Mouse (Mus musculus) adrenal gland, adult 18-20 months (tissue): ENCODE measurements around the gene Eps8l2. TPM values are rescaled to one million over a fixed set of nuclear protein-coding genes. Genes with fewer than 3 reads are reported as not detected.

Source experiments
- DNase-seq, 2 experiments: peaks; one replicate each; pipeline ENCODE4 v3.0.0; 2021 to 2022; ENCODE audit warnings: low spot score in 2 of 2
- total RNA-seq, 2 experiments: library from RNA; stranded (reverse); gene quantifications; 1 replicate in 1 of 2; 2 replicates in 1 of 2; pipeline ENCODE4 v1.2.3; 2021

Eps8l2 gene
- total RNA-seq, 2 experiments from 2014 or later: 1.9 to 2.7 TPM

DNA sequence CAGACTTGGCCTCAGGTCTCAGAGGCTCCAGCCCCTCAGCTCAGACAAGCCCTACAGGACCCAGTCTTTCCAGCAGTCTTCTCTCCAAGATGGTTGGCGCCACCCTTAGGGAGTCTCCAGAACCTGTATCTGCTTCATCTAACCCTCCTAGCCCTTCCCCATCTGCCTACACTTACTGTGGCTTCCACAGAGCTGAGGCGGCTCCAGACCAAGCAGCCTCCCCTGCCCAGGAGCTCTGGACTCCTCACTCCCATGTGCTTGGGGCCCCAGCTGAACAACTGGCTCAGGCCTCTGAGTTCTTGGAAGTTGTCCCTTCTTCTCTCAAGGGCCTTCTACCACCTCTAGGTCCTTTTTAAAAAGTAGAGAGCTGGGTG is 25.1 kb downstream of the Eps8l2 start:
- DNase-seq: no peak

DNA sequence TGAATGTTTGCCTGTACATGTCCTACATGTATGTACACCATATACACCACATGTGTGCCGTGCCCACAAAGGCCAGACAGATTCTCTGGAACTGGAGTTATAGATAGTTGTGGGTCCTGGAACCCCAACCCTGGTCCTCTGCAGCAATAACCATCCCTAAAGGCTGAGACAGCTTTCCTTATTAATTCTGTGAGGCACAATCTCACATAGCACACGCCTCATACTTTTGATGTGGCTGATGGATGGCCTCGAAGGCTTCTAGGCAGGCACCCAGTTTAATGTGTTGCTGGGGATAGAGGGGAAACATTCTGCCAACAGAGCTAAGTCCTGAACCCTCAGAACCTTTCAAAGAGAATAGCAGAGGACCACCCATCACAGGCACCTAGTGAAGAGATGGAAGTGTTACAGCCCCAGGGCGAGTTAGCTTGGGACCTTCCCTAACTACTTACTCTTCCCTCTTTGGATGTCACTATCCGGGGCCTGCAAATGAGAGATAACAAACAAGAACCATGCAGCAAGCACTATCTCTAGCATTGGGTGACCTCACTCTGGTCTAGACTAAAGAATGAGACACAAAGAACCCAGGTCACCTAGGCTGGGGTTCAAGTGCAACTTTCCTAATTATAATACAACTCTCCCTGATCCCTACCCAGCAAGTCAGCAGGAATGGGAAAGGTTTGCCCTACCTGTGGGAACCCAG is 25.8 kb downstream of the Eps8l2 start:
- DNase-seq: no peak

GRCm38 (mm10) chr7:141365049-141365445 is 26.4 kb downstream of the Eps8l2 start:
- DNase-seq: no peak

DNA sequence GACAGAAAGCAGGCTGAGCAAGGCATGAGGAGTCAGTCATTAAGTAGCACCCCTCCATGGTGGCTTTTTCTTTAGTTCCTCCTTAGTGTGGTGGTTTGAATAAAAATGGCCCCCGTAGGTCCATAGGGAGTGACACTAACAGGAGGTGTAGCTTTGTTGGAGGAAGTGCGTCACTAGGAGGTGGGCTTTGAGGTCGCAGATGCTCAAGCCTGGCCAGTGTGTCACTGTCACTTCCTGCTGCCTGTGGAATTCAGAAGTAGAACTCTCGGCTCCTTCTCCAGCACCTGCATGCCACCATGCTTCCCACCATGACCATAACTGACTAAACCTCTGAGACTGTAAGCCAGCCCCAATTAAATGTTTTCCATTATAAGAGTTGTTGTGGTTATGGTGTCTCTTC is 28.7 kb downstream of the Eps8l2 start:
- no peak for DNase-seq

DNA sequence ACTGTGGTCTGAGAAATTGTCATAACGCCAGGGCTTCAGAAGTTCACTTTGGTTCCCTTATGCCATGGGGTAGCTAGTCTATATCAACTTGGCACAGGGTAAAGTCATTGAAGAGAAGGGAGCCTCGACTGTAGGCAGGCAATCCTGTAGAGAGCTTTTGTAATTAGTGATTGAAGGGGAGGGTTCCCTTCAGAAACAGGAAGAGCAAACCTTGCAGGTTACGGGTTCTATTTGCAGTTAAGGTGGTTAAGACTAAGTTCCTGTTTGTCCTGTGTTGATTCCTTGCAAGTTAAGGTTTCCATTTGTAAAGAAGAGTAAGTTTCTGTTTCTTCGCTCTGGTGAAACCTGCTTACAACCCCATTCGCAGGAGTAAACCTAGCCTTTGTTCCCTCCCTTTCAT is 31.2 kb downstream of the Eps8l2 start:
- no peak for DNase-seq

DNA sequence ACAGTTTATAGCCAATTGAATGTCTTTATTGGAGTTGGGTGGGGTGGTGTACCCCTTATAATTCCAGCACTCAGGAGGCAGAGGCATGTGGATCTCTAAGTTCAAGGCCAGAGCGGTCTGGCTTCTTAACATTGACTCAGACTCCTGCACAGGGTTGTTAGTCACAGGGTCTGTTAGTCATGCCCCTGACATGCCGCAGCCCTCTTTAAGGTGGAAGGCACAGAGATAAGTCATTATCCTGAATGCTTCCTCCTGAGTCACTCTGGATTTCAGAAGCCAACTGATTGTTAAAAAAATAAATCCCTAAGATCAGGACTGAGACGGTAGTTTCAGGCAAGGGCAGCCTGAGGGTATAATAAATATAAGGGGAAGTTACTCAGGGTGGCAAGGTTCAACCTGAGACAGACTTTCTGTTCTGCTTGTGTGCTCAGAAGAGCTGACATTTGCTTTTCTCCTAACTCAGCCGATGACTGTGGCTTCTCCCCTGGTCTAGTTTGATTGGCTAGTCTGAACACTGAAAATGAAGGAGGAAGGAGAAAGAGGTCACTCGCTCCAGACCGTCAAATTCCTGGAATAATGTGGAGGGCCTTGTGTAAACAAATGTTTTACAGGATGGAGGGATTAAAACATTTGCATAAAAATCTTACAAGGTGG is 33.4 kb downstream of the Eps8l2 start:
- no peak for DNase-seq

DNA sequence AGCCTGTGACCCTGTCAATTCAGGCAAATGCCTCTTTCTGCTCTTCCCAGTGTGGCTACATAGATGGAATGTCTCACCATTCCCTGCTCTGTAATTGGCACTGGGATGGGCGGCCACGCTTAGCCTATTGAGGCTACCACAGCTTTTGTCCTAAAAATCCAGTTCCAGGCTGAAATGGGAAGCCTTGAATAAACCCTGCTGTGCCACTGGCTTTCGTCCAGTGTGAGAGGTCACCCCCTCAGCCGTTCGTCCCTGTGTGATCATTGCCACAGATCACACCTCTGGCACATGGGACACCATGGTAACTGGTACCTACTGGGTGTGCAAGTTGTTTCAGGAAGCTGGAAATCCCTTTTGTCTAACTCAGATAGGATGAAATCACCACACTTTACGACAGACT is 34.9 kb downstream of the Eps8l2 start:
- no peak for DNase-seq

GRCm38 (mm10) chr7:141374399-141374798 is 35.7 kb downstream of the Eps8l2 start:
- DNase-seq: no peak

DNA sequence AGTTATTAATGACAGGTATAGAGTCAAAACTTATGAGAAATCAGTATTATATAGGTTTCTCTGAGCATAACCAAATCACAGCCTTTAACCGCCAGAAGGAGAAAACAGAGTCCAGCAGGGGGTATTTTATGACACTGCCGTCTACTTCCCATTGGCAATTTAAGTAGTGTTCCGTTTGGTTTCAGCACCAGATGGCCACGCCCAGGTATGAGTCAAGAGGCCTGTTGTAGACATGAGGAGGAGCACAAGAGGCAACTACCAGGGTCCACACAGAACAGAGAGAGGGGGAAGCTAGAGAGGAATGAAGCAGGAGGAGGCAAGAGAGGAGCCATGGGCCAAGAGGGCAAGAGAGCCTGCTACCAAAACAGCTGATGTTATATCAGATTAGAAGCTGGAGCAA is 40.9 kb downstream of the Eps8l2 start:
- DNase-seq: no peak

GRCm38 (mm10) chr7:141381068-141381835 is 42.6 kb downstream of the Eps8l2 start:
- no peak for DNase-seq

GRCm38 (mm10) chr7:141387807-141388486 is 49.3 kb downstream of the Eps8l2 start:
- no peak for DNase-seq

- no peak for DNase-seq
Measured at GRCm38 (mm10) chr7:141388487-141389109, 49.9 kb downstream of the Eps8l2 start.

GRCm38 (mm10) chr7:141390326-141391259 is 51.9 kb downstream of the Eps8l2 start:
- no peak for DNase-seq

DNA sequence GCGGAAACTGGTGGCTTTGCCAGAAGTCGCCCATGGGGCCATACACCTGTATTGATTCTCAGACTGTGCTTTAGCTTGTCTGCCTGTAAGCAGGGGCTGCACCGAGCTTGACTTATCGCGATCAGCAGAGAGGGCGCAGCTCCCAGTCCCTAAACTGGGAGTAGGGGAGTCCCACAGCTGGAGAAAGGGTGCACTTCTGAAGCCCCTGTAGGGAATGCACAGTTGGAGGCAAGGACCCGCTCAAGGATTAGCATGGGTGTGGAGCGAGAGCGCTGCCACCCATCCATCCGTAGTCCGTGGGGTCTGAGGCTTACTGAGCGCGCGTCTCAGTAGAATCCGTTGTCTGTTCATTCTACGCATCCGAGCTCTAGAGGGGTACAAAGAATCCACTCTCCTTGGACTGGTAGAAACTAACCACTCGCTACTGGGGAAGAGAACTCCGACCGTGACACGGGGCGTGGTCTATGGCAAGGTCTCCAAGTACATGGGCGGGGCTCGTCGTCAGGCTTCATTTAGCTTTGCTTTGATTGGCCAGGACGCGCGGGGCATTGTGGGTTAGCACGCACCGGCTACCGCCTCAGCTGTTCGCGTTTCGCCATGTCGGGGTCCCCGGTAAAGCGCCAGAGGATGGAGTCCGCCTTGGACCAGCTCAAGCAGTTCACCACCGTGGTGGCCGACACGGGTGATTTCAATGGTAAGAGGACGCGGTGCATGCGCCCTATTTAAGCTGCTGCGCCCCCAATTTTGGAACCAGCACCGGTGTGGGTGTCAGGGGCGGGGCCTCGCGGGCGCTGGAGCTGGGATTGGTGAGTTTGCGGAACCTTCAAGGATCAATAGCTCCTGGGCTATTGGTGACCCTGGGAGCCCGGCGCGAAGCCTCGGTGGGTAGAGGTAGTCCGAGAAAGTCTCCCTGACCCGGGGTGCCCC is 53.2 kb downstream of the Eps8l2 start, which contains the start of gene Taldo1:
TSS of gene Taldo1 (plus strand) at position 575 of the 927 bp plus-strand sequence.
- DNase-seq: peak; percentile 93 to 96

DNA sequence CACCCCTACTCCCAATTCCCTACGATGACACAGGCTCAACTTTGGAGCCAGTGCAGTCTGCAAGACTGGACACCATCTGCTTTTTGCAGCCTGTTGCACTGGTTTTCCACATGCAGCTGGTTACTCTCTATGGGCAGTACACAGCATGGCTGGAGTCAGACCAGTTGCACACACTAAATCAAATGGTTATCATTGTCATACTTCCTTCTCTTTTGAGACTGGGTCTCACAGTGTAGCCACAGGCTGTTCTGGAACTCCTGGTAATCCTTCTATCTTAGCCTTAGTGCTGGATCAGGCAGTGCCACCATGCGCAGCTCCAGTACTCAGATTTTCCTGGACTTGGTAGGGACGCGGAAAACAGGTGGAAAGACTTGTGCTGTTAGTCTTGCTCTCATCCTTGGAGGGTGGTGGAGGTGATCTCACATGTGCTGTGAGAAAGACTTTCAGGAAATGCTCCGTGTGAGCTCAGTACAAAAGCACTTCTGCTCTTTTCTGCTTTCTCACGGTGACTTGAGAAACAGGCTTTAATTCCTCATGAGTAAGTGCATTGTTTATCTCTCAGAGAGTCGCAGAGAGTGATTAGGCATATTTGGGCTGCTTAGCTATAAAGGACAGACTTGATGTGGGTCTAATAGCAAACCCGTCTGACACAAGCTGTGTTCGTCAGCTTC is 54.0 kb downstream of the Eps8l2 start:
- DNase-seq: peak in 1 of 2 experiments; percentile 29

- DNase-seq: peak in 1 of 2 experiments; percentile 44
Measured at GRCm38 (mm10) chr7:141394158-141394557, 55.5 kb downstream of the Eps8l2 start.

DNA sequence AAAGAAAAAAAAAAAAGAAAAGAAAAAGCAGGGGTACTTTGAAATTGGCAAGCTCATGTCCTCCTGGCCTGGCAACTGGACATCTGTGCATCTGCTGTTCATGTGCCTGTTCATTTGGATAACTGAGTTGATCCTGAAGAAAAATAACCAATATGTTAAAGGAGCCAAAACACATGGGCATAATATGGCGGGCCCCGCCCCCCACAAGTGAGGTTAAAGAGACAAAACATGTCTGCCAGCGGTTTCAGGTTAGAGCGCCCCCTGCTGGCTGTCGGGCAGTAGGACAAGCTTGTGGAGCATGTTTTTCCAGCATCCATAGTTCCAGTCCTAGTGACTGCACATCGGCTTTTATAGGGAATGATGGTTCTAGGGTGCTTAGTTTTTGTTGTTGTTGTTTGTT is 56.1 kb downstream of the Eps8l2 start:
- DNase-seq: peak; percentile 67 to 73

DNA sequence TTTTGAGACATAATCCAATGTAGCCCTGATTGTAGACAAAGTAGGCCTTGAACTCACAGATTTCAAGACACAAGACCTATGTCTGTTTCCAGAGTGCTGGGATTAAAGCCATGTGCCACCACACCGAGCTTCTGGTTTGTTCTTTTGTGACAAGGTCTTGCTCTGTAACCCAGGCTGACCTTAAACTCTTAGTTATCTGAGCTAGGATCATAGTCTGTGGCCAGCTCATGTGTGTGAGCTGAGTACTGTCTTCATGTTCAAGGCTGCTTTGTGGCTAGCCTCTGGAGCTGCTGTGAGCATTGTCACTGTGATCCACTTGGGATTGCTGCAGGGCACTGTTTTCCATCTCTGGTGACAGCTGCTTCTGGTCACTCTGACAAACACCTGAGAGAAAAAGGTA is 56.7 kb downstream of the Eps8l2 start:
- DNase-seq: no peak
